Mouse (Mus musculus): ENCODE results near the gene Pknox2.

Gene Pknox2

GRCm38 (mm10) chr9:36895009-36895693 lies 252.1 kb downstream of the Pknox2 start:
- DNase-seq (ENCODE audit: low read depth in 2 of 2, low spot score in 2 of 2): no peak

- no peak for DNase-seq (ENCODE audit: low read depth in 2 of 2, low spot score in 2 of 2)
Observed at GRCm38 (mm10) chr9:36894242-36894641, 253.0 kb downstream of the Pknox2 start.

- DNase-seq (ENCODE audit: low read depth in 2 of 2, low spot score in 2 of 2): no peak
Observed at GRCm38 (mm10) chr9:36893413-36893990, 253.7 kb downstream of the Pknox2 start.

DNA sequence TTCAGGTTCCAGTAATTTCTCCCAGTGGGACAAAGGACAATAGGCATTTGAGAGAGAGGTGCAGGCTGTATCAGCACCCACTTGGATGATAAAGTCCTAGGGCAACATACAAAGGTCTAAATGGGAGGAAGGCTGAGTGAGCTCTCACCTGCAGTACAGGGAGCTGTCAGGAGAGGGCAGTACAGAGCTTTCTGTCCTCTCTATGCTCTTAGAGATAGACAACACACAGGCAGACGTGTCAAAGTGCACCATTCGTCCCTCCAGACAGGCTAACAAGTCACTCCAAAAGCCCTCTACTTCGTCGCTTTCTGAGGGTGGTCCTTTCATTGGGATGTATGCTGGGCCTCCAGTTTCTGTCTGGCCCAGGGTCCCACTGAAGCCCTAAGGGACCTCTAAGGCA lies 256.7 kb downstream of the Pknox2 start:
- DNase-seq (ENCODE audit: low read depth in 2 of 2, low spot score in 2 of 2): no peak

GRCm38 (mm10) chr9:36885237-36885636 lies 262.0 kb downstream of the Pknox2 start:
- no peak for DNase-seq (ENCODE audit: low read depth in 2 of 2, low spot score in 2 of 2)

DNA sequence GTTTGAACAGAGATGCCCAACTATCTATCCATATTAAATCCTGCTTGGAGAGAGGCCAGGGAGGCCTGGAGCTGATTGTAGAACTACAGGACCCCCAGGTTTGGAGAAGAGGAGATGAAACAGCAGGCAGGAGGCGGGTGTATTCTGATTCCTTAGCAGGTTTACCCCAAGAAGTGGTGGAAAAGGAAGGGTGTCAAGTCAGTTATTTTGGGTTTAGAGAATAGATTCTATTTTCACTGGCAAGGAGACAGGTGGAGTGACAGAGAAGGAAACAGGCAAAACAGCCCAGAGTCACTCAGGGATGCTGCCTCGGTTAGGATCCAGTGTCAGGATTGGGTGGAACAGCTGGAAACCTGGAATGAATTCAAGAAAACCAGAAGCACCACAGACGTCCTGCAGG lies 263.6 kb downstream of the Pknox2 start:
- DNase-seq (ENCODE audit: low read depth in 2 of 2, low spot score in 2 of 2): no peak

GRCm38 (mm10) chr9:36882034-36882745 lies 265.0 kb downstream of the Pknox2 start:
- DNase-seq (ENCODE audit: low read depth in 2 of 2, low spot score in 2 of 2): no peak

DNA sequence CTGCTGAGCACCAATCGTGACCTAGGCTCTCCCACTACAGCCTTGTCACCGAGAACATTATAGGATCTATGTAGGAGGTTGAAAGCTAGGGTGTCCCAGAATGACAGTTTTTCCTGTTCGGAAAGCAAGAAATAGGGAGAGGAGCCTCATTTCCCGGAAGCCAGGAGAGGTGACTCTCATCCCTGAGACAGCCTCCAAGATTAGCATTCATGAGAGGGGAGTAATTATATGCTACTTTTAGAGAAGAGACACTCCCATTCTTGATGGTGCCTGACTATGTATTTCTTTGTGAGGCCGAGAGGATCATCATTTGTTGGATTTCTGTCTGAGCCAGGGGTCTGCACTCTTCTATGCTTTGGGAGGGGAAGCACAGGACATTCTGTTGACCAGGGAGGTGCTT lies 265.6 kb downstream of the Pknox2 start:
- no peak for DNase-seq (ENCODE audit: low read depth in 2 of 2, low spot score in 2 of 2)

DNA sequence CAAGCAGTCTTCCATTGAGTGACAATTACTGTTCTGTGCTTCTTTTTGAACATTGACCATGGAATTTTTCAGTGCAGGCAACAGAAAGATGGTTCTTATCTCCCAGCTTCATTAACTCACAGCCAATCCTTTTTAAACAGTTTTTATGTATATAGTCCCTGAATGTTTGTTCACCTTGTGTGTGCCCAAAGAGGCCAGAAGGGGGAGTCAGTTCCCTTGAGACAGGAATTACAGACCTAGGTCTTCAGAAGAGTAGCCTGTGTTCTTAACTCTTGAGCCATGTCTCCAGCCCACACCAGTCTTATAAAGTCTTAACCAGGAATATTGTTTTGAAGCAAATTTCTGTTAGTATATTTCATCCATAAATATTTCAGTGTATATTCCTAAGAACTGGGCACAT lies 270.4 kb downstream of the Pknox2 start:
- no peak for DNase-seq (ENCODE audit: low read depth in 2 of 2, low spot score in 2 of 2)

GRCm38 (mm10) chr9:36876313-36876712 lies 270.9 kb downstream of the Pknox2 start:
- DNase-seq (ENCODE audit: low read depth in 2 of 2, low spot score in 2 of 2): no peak

DNA sequence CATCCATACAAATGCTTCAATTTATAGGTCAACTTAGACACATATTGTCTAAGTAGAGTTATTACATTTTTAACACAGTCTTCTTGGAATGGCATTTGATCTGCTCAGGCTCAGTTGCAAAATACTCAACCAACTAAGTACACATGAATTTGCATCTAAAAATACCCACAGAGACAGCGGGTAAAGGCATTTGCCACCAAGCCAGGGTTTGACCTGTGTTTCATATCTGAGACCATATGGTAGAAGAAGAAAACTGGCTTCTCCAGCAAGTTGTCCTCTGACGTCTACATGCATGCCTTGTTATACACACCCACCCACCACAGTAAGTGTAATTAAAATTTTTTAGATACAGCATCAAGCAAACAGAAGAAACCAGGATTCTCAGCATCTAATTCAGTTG lies 273.4 kb downstream of the Pknox2 start:
- no peak for DNase-seq (ENCODE audit: low read depth in 2 of 2, low spot score in 2 of 2)

GRCm38 (mm10) chr9:36870263-36870662 lies 276.9 kb downstream of the Pknox2 start:
- DNase-seq (ENCODE audit: low read depth in 2 of 2, low spot score in 2 of 2): no peak

DNA sequence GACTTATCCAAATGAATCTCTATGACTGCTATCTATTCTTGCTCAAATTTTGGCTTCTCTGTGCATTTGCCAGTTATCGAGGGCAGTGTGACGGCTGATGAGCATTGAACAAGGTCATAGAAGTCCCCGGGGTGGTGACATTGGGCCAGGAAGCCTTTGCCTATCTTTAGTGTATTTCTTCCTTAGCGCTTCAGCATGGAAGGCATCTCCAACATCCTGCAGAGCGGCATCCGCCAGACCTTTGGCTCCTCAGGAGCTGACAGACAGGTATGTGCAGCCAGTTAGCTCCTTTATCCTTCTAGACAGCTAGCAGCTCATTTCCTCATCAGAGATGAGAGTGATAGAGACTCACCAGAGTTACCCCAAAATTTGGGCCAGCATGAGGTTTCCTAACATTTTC lies 278.5 kb downstream of the Pknox2 start:
- no peak for DNase-seq (ENCODE audit: low read depth in 2 of 2, low spot score in 2 of 2)

GRCm38 (mm10) chr9:36864862-36865813 lies 282.1 kb downstream of the Pknox2 start:
- DNase-seq (ENCODE audit: low read depth in 2 of 2, low spot score in 2 of 2): no peak

- no peak for DNase-seq (ENCODE audit: low read depth in 2 of 2, low spot score in 2 of 2)
Observed at GRCm38 (mm10) chr9:36863694-36864093, 283.5 kb downstream of the Pknox2 start.

- no peak for DNase-seq (ENCODE audit: low read depth in 2 of 2, low spot score in 2 of 2)
Observed at GRCm38 (mm10) chr9:36862576-36862975, 284.6 kb downstream of the Pknox2 start.

GRCm38 (mm10) chr9:36858677-36859076 lies 288.5 kb downstream of the Pknox2 start:
- no peak for DNase-seq (ENCODE audit: low read depth in 2 of 2, low spot score in 2 of 2)

- DNase-seq (ENCODE audit: low read depth in 2 of 2, low spot score in 2 of 2): no peak
Observed at GRCm38 (mm10) chr9:36857476-36858117, 289.6 kb downstream of the Pknox2 start.

DNA sequence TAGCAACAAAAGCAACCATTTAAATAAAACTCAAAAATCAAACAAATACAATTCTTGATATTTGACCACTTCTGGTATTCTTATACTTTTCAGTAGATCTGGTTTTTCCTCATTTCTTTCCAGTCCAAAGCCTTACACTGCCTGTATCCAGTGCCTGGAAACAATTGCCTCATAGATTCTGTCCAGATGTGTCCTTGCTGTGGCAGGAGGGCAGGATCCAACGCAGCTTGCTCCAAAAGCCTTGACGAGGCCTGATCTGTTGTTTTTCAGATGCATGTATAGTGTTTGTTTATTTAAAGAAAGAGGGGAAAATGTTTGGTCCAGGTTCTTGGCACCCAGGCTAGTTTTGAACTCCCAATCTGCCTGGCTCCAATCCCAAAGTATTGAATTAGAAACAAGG lies 290.9 kb downstream of the Pknox2 start:
- DNase-seq (ENCODE audit: low read depth in 2 of 2, low spot score in 2 of 2): no peak

DNA sequence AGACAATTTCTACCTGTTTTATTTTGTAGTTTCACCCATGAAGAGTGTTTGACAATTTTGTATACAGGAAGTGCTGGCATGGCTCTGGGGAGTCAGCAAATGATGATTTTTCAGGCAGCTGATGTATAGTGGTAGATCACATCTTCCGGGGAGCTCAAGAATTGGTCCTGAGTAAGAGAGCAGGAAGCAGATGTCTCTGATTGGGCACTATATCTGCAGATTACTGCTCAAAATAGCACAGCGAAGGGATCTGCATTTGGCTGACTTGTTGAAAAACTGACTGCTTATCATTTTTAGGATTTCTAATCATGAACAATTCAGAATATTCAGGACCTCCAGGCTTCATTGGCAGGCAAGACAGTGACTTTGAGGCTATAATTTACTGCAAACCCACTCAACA lies 295.0 kb downstream of the Pknox2 start:
- DNase-seq (ENCODE audit: low read depth in 2 of 2, low spot score in 2 of 2): no peak

- no peak for DNase-seq (ENCODE audit: low read depth in 2 of 2, low spot score in 2 of 2)
Observed at GRCm38 (mm10) chr9:36850091-36850490, 297.1 kb downstream of the Pknox2 start.

Data from CD8-positive naive resting alpha-beta T cell, adult 2 months (primary cell).